Mouse (Mus musculus) CD4-positive, CD25-positive, alpha-beta regulatory T cell, adult 2 months (primary cell): ENCODE data around the gene Aurkb.
"Not testable (repeated sequence)": the region's sequence is repeated elsewhere in the genome, so short reads cannot be mapped to it uniquely, and the experiment has no call there.

Experiments
- DNase-seq: peaks from one replicate; pipeline ENCODE4 v3.0.0-alpha.2; 2012; ENCODE audit warnings: low read depth, low spot score

The Aurkb gene

GRCm38 (mm10) chr11:69045531-69046394, at the start of gene Aurkb:
Aurkb (plus strand) TSS chr11:69045647.
- peak; percentile 93 for DNase-seq

GRCm38 (mm10) chr11:68997080-68997479, 48.4 kb upstream of the Aurkb start:
- no peak for DNase-seq

GRCm38 (mm10) chr11:69002782-69003181, 42.7 kb upstream of the Aurkb start:
- DNase-seq, result not testable (repeated sequence)

- DNase-seq, result no peak
Measured at GRCm38 (mm10) chr11:69003592-69003991, 41.9 kb upstream of the Aurkb start.

GRCm38 (mm10) chr11:69005193-69005592, 40.3 kb upstream of the Aurkb start:
- DNase-seq, result no peak

- DNase-seq, result not testable (repeated sequence)
Measured at GRCm38 (mm10) chr11:69006575-69006974, 38.9 kb upstream of the Aurkb start.

GRCm38 (mm10) chr11:69008182-69009121, 37.0 kb upstream of the Aurkb start, which contains the start of gene Pfas:
Pfas (minus strand) TSS chr11:69008460.
- peak; percentile 95 for DNase-seq

- DNase-seq, result no peak
Measured at GRCm38 (mm10) chr11:69009508-69009907, 35.9 kb upstream of the Aurkb start.

GRCm38 (mm10) chr11:69010400-69011323, 34.8 kb upstream of the Aurkb start:
- no peak for DNase-seq

- DNase-seq, result not testable (repeated sequence)
Measured at GRCm38 (mm10) chr11:69011445-69011844, 34.0 kb upstream of the Aurkb start.

GRCm38 (mm10) chr11:69012071-69012601, 33.3 kb upstream of the Aurkb start:
- DNase-seq, result peak; percentile 91

GRCm38 (mm10) chr11:69015644-69016441, 29.6 kb upstream of the Aurkb start, which contains the start of gene Ctc1:
Ctc1 (plus strand) TSS chr11:69015911.
- peak; percentile 96 for DNase-seq

- DNase-seq, result no peak
Measured at GRCm38 (mm10) chr11:69016755-69017154, 28.7 kb upstream of the Aurkb start.

- DNase-seq, result no peak
Measured at GRCm38 (mm10) chr11:69020691-69021090, 24.8 kb upstream of the Aurkb start.

- no peak for DNase-seq
Measured at GRCm38 (mm10) chr11:69026562-69026961, 18.9 kb upstream of the Aurkb start.

GRCm38 (mm10) chr11:69028805-69029204, 16.6 kb upstream of the Aurkb start:
- DNase-seq, result peak; percentile 33

GRCm38 (mm10) chr11:69033552-69033951, 11.9 kb upstream of the Aurkb start:
- DNase-seq, result no peak

GRCm38 (mm10) chr11:69034585-69034984, 10.9 kb upstream of the Aurkb start:
- no peak for DNase-seq

- no peak for DNase-seq
Measured at GRCm38 (mm10) chr11:69035411-69035810, 10.0 kb upstream of the Aurkb start.

GRCm38 (mm10) chr11:69035849-69036248, 9.6 kb upstream of the Aurkb start:
- DNase-seq, result peak; percentile 85
